Mouse (Mus musculus) ES-E14 (cell line): ENCODE results near the gene Crlf1.

Source experiments
- CHD2 ChIP-seq: IDR thresholded peaks from 2 replicates; pipeline ENCODE4 v1.6.1; 2014; ENCODE audit warnings: mild to moderate bottlenecking, low read depth, low read length, inconsistent platforms
- HCFC1 ChIP-seq: IDR thresholded peaks from 2 replicates; pipeline ENCODE4 v1.6.1; 2012; ENCODE audit warnings: low read length, inconsistent platforms, borderline replicate concordance; ENCODE audit not compliant: insufficient read depth
- MAFK ChIP-seq: IDR thresholded peaks from 2 replicates; pipeline ENCODE4 v1.6.1; 2014; ENCODE audit warnings: mild to moderate bottlenecking, low read depth, low read length, inconsistent platforms; ENCODE audit not compliant: insufficient read depth
- ZC3H11A ChIP-seq: IDR thresholded peaks from 2 replicates; pipeline ENCODE4 v1.6.1; 2012; ENCODE audit warnings: low read depth, mild to moderate bottlenecking, inconsistent platforms, low read length, borderline replicate concordance
- ZNF384 ChIP-seq: IDR thresholded peaks from 2 replicates; pipeline ENCODE4 v1.6.1; 2012; ENCODE audit warnings: low read depth, low read length, inconsistent platforms

GRCm38 (mm10) chr8:70517940-70518643, 25.1 kb downstream of the Crlf1 start:
- no peak for TF ChIP-seq MAFK
- no peak for TF ChIP-seq ZC3H11A
- TF ChIP-seq HCFC1, result no peak
- TF ChIP-seq CHD2, result no peak
- TF ChIP-seq ZNF384, result no peak
